Comparison of ENCODE assay signal across 20 mouse cellular contexts in the genomic region with DNA sequence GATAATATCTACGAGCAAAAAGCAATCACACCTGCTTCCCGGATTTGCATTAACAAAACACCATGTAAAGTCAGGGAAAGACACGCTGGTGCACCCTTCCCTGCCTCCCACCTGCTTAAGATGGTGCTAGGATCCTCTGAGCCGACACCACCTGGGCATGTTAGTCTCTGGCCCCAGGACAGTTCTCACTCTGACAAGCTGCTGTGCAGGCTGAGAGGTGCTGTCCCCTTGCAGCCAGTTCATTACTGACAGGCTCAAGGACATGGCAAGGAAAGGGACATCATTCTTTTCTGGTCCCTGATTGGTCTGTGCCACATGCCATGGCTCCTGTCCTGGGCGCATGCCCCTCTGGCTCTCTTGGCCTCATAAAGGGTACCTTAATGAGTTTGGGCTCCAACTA. TPM values are rescaled to one million over a fixed set of nuclear protein-coding genes. Genes with fewer than 3 reads are reported as not detected.
DNase-seq lines count a peak whose midpoint lies in the region; ATAC-seq and TF ChIP-seq lines count a peak whose summit lies in the region.
"Had no signal": no experiment of that assay in that cellular context is flagged by ENCODE, and none has a peak within 500 bp of the region (broad histone marks: within the 10 kb centered on the region; RNA-seq: fewer than 3 reads in every experiment).

No protein-coding gene starts in this region.

- peak overlapping the region; percentile 56 for H3K4me2 ChIP-seq in liver, embryonic 15.5 days
- H3K4me2 ChIP-seq in neural tube, embryonic 15.5 days = no peak overlapping the region
- H3K4me2 ChIP-seq: forebrain, embryonic 12.5 days; limb, embryonic 13.5 days; lung, embryonic 15.5 days; stomach, embryonic 15.5 days had no signal

- H3K36me3 ChIP-seq in C2C12 (ENCODE audit: control insufficient read depth, insufficient read depth) = peaks cover 58% of the 10 kb centered on the region
- peaks cover 61% of the 10 kb centered on the region for H3K36me3 ChIP-seq in liver, embryonic 15.5 days (replicated peaks)
- H3K36me3 ChIP-seq in neural tube, embryonic 15.5 days = peaks cover 52% of the 10 kb centered on the region

- H3K27ac ChIP-seq in liver, embryonic 15.5 days (replicated peaks) = peak overlapping the region; percentile 90
- no peak overlapping the region for H3K27ac ChIP-seq in neural tube, embryonic 15.5 days (replicated peaks)
- H3K27ac ChIP-seq: forebrain, embryonic 12.5 days; hindbrain, embryonic 10.5 days; hindbrain, postnatal 0 days; limb, embryonic 13.5 days; lung, embryonic 15.5 days; stomach, embryonic 15.5 days had no signal

- H3ac ChIP-seq in C2C12 (ENCODE audit: control insufficient read depth, insufficient read length, low read depth) = peak overlapping the region; percentile 6

- H3K9me3 ChIP-seq in liver, embryonic 15.5 days (replicated peaks) = no peaks in the 10 kb centered on the region
- no peaks in the 10 kb centered on the region for H3K9me3 ChIP-seq in neural tube, embryonic 15.5 days (replicated peaks)
- H3K9me3 ChIP-seq: forebrain, embryonic 12.5 days; hindbrain, embryonic 10.5 days; limb, embryonic 13.5 days; lung, embryonic 15.5 days; stomach, embryonic 15.5 days had no signal

- H3K79me3 ChIP-seq in C2C12 (ENCODE audit: low read depth) = no peaks in the 10 kb centered on the region

- 71% methylated on average over 5 of the region's 5 CpGs for WGBS in liver, embryonic 15.5 days (ENCODE audit: insufficient replicate concordance)
- WGBS in neural tube, embryonic 15.5 days = 93% methylated on average over 5 of the region's 5 CpGs

- H3K4me3 ChIP-seq in C2C12 (ENCODE audit: insufficient read depth, poor library complexity, severe bottlenecking) = no peak overlapping the region
- H3K4me3 ChIP-seq in liver, embryonic 15.5 days (replicated peaks) = peak overlapping the region; percentile 9; the same call in 1 of the 2 replicates
- H3K4me3 ChIP-seq in neural tube, embryonic 15.5 days (replicated peaks) = no peak overlapping the region
- H3K4me3 ChIP-seq: forebrain, embryonic 12.5 days; hindbrain, embryonic 10.5 days; limb, embryonic 13.5 days; lung, embryonic 15.5 days; stomach, embryonic 15.5 days had no signal

- H3K27me3 ChIP-seq in C2C12 (ENCODE audit: control insufficient read depth, insufficient read depth, insufficient read length) = no peaks in the 10 kb centered on the region
- no peaks in the 10 kb centered on the region for H3K27me3 ChIP-seq in liver, embryonic 15.5 days
- no peaks in the 10 kb centered on the region for H3K27me3 ChIP-seq in neural tube, embryonic 15.5 days (replicated peaks)
- H3K27me3 ChIP-seq: forebrain, embryonic 12.5 days; limb, embryonic 13.5 days; lung, embryonic 15.5 days; stomach, embryonic 15.5 days had no signal

- peak; percentile 5; the same call in 1 of the 2 replicates for ATAC-seq in liver, embryonic 15.5 days (ENCODE audit: insufficient read depth)
- ATAC-seq in megakaryocyte-erythroid progenitor cell, adult 5-6 weeks (replicated peaks; ENCODE audit: low FRiP score, low TSS enrichment, poor library complexity, severe bottlenecking) = no peak
- ATAC-seq in neural tube, embryonic 15.5 days (ENCODE audit: low FRiP score) = no peak
- ATAC-seq: hindbrain, postnatal 0 days; midbrain, embryonic 16.5 days had no signal

- intact Hi-C loops in heart, postnatal 25 days (cut with DNase I) = no loop called here

- no peaks in the 10 kb centered on the region for H3K79me2 ChIP-seq in C2C12 (ENCODE audit: control insufficient read depth, insufficient read depth)

- peak; percentile 92 for DNase-seq in heart, adult 11 months
- DNase-seq in heart, postnatal 25 days (ENCODE audit: low spot score) = no peak
- peak; percentile 33 for DNase-seq in kidney, adult 11 months
- no peak for DNase-seq in kidney, postnatal 10 days
- DNase-seq: cerebellum, adult 18-20 months; kidney, adult 9 months; lung, postnatal 4 days; thymus, adult 18-20 months; thymus, postnatal 4 days had no signal

- peaks cover 85% of the 10 kb centered on the region for H3K4me1 ChIP-seq in liver, embryonic 15.5 days (replicated peaks)
- H3K4me1 ChIP-seq in neural tube, embryonic 15.5 days = peaks cover 23% of the 10 kb centered on the region
- H3K4me1 ChIP-seq: stomach, embryonic 15.5 days had no signal

- TF ChIP-seq CTCF in C2C12 (IDR thresholded peaks at IDR 0.05; ENCODE audit: control insufficient read depth, insufficient read depth, insufficient read length) = no peak

- H3K9ac ChIP-seq in liver, embryonic 15.5 days = peak overlapping the region; percentile 23; the same call in 1 of the 2 replicates
- H3K9ac ChIP-seq in neural tube, embryonic 15.5 days (replicated peaks) = no peak overlapping the region
- H3K9ac ChIP-seq: forebrain, embryonic 12.5 days; limb, embryonic 13.5 days; lung, embryonic 15.5 days; stomach, embryonic 15.5 days had no signal

TF ChIP-seq in C2C12, 6 proteins besides CTCF, POLR2A, EP300 and RAD21:
- TF ChIP-seq CEBPB (IDR thresholded peaks at IDR 0.05; ENCODE audit: low read depth) (no peak), MYOD1 (IDR thresholded peaks at IDR 0.05; ENCODE audit: control insufficient read depth, insufficient read length, low read depth) (no peak), MAX (IDR thresholded peaks at IDR 0.05) (no peak), FOSL1 (IDR thresholded peaks at IDR 0.05; ENCODE audit: insufficient read depth, low read length, poor library complexity, severe bottlenecking) (no peak), USF1 (IDR thresholded peaks at IDR 0.05; ENCODE audit: low read depth) (no peak), MYOG (IDR thresholded peaks at IDR 0.05; ENCODE audit: control insufficient read depth, extremely low read depth, insufficient read length) (no peak)

RNA-seq across cellular contexts. Expression of a gene that starts 3.3 kb away (rescaled TPM):
- total RNA-seq in heart, postnatal 25 days (2021) = 1 to 10 TPM; 1.4 to 1.5 TPM
- polyA plus RNA-seq in C2C12 (2012; fragmentation: generic; extraction: Trizol) = 0.08 TPM
- polyA plus RNA-seq in liver, embryonic 15.5 days (2015; fragmentation: Nextera tagmentation; extraction: Ambion mirVana) = 2.1 and 2.6 TPM in 2 replicates
- total RNA-seq in megakaryocyte-erythroid progenitor cell, adult 5-6 weeks (2014; fragmentation: Nextera tagmentation) = 6.5 and 8.0 TPM in 2 replicates
- total RNA-seq in megakaryocyte-erythroid progenitor cell, adult 5-6 weeks (2017) = 2.0 and 5.6 TPM in 2 replicates
- polyA plus RNA-seq in neural tube, embryonic 15.5 days (2015; fragmentation: Nextera tagmentation; extraction: Ambion mirVana) = 37.2 and 38.0 TPM in 2 replicates

RNA-seq across cellular contexts. Expression of a gene that starts 12.7 kb away (rescaled TPM):
- 1 to 10 TPM; 4.6 to 4.8 TPM for total RNA-seq in heart, postnatal 25 days (2021)
- 4.5 TPM for polyA plus RNA-seq in C2C12 (2012; fragmentation: generic; extraction: Trizol)
- polyA plus RNA-seq in liver, embryonic 15.5 days (2015; fragmentation: Nextera tagmentation; extraction: Ambion mirVana) = 17.1 TPM in 2 replicates
- total RNA-seq in megakaryocyte-erythroid progenitor cell, adult 5-6 weeks (2014; fragmentation: Nextera tagmentation) = 38.6 and 46.5 TPM in 2 replicates
- total RNA-seq in megakaryocyte-erythroid progenitor cell, adult 5-6 weeks (2017) = 3.7 and 10.0 TPM in 2 replicates
- 4.4 and 8.9 TPM in 2 replicates for polyA plus RNA-seq in neural tube, embryonic 15.5 days (2015; fragmentation: Nextera tagmentation; extraction: Ambion mirVana)

RNA-seq across cellular contexts. Expression of a gene that starts 12.8 kb away (rescaled TPM):
- total RNA-seq in heart, postnatal 25 days (2021) = 10 to 100 TPM; 13.6 to 13.7 TPM
- polyA plus RNA-seq in C2C12 (2012; fragmentation: generic; extraction: Trizol) = 14.3 TPM
- 2.6 TPM in 2 replicates for polyA plus RNA-seq in liver, embryonic 15.5 days (2015; fragmentation: Nextera tagmentation; extraction: Ambion mirVana)
- 26.4 and 27.1 TPM in 2 replicates for total RNA-seq in megakaryocyte-erythroid progenitor cell, adult 5-6 weeks (2014; fragmentation: Nextera tagmentation)
- 14.8 and 22.3 TPM in 2 replicates for total RNA-seq in megakaryocyte-erythroid progenitor cell, adult 5-6 weeks (2017)
- 5.3 and 5.5 TPM in 2 replicates for polyA plus RNA-seq in neural tube, embryonic 15.5 days (2015; fragmentation: Nextera tagmentation; extraction: Ambion mirVana)

Comparison
In these comparisons a context has a peak if more than half of its experiments do, and no peak if none do; other contexts are left out.
1. DNase-seq: peak in heart, adult 11 months (single experiment) and kidney, adult 11 months (single experiment); none in heart, postnatal 25 days (single experiment) and kidney, postnatal 10 days (single experiment).
2. RNA of a gene that starts 3.3 kb away (polyA plus RNA-seq): 37.2 to 38.0 TPM in neural tube, embryonic 15.5 days; 2.1 to 2.6 TPM in liver, embryonic 15.5 days and 0.08 TPM in C2C12 (single experiment); every median in the first group is over 10 times any median in the second.